Mouse (Mus musculus) forebrain, embryonic 11.5 days (tissue): ENCODE measurements around the gene Oas1f. TPM values are rescaled to one million over a fixed set of nuclear protein-coding genes. Genes with fewer than 3 reads are reported as not detected.
"Not testable (repeated sequence)": the region's sequence is repeated elsewhere in the genome, so short reads cannot be mapped to it uniquely, and the experiment has no call there.

Experiments
- ATAC-seq: fragments of 200-750 bp; cut with Nextera tagmentation; replicated peaks from 2 replicates; pipeline ENCODE4 v1.8.0; 2017; ENCODE audit warnings: moderate TSS enrichment; ENCODE audit not compliant: low FRiP score
- DNase-seq: peaks from one replicate; pipeline ENCODE4 v3.0.0-alpha.2; 2017; ENCODE audit warnings: low spot score
- H3K27ac ChIP-seq: fragments of 300-500 bp; sonication (generic); 2 replicates; pipeline ENCODE4 v1.5.1; 2014; ENCODE audit warnings: low read depth, low read length
- H3K27me3 ChIP-seq: fragments of 300-500 bp; sonication (generic); 2 replicates; pipeline ENCODE4 v1.6.1; 2014; ENCODE audit warnings: mild to moderate bottlenecking, low read length, mixed read lengths; ENCODE audit not compliant: control insufficient read depth, insufficient read depth
- H3K36me3 ChIP-seq: fragments of 300-500 bp; sonication (generic); 2 replicates; pipeline ENCODE4 v1.6.1; 2014; ENCODE audit warnings: mild to moderate bottlenecking, low read length, moderate library complexity, mixed read lengths; ENCODE audit not compliant: control insufficient read depth, insufficient read depth
- H3K4me1 ChIP-seq: fragments of 300-500 bp; sonication (generic); replicated peaks from 2 replicates; pipeline ENCODE4 v1.6.1; 2014; ENCODE audit warnings: low read length, mixed read lengths; ENCODE audit not compliant: control insufficient read depth, insufficient read depth
- H3K4me2 ChIP-seq: fragments of 300-500 bp; sonication (generic); 2 replicates; pipeline ENCODE4 v1.6.1; 2014; ENCODE audit warnings: low read depth, mild to moderate bottlenecking, low read length, moderate library complexity, mixed read lengths; ENCODE audit not compliant: severe bottlenecking
- H3K4me3 ChIP-seq: fragments of 300-500 bp; sonication (generic); 2 replicates; pipeline ENCODE4 v1.5.1; 2014; ENCODE audit warnings: low read depth, low read length
- H3K9ac ChIP-seq: fragments of 300-500 bp; sonication (generic); 2 replicates; pipeline ENCODE4 v1.6.1; 2014; ENCODE audit warnings: low read length
- H3K9me3 ChIP-seq: fragments of 300-500 bp; sonication (generic); 2 replicates; pipeline ENCODE4 v1.6.1; 2016; ENCODE audit warnings: low read length, mixed read lengths; ENCODE audit not compliant: control insufficient read depth
- WGBS: fragments of 180-500 bp; shearing (Covaris S2); extraction: QIAGEN DNeasy Blood & Tissue Kit; methylation state at CpG from one replicate; pipeline ENCODE4 v1.1.7; 2014; 5-methylcytosine and 5-hydroxymethylcytosine counted together
- microRNA-seq: library from miRNA; unstranded; fragments of <30 nt; microRNA quantifications from one replicate; pipeline ENCODE4, GENCODE M21; 2016; ENCODE audit not compliant: insufficient number of aligned reads
- polyA plus RNA-seq: library from polyadenylated mRNA; unstranded; fragments of >200 nt; fragmentation: Nextera tagmentation; extraction: Ambion mirVana; gene quantifications from 2 replicates; pipeline ENCODE4 v1.2.1, GENCODE M21; 2014

Gene Oas1f
- polyA plus RNA-seq, 1 experiment from 2014 or later: not detected

DNA sequence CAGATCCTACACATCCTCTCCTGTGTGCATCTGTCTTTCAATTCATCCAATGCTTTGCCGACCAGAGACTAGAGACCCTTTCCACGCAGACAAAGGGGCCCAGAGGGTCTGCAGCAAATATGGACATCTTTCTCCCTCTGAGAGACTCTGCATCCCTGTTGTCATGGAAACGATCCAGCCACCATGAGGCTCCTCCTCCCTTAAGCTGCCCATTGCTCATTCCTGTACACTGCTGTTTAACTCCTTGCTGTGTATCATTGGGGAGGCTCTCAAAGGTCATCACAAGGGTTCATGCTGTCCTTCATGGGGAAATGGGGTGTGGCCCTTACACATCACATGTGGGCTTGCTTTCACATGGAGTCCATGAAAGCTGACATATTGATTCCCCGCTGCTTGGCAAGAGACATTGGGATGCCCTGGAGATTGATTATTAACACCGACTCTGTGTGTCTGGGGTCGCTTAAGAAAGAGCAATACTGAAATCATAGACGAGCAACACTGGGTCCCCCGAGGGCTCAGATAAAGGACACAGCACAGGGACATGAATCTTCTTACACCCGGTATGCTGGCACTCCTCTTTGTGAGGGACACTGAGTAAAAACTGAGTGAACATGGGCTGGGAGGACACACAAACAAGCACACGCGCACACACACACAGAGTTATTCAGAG lies 48.2 kb downstream of the Oas1f start:
- no peak for ATAC-seq
- Histone ChIP-seq H3K9ac (no peak overlapping the region), H3K27ac (no peak overlapping the region), H3K4me3 (no peak overlapping the region), H3K9me3 (no peaks in the 10 kb centered on the region), H3K27me3 (no peaks in the 10 kb centered on the region), H3K4me2 (no peak overlapping the region), H3K36me3 (no peaks in the 10 kb centered on the region), H3K4me1 (no peaks in the 10 kb centered on the region)
- peak; percentile 13 for DNase-seq
- WGBS: 87% methylated on average over 11 of the region's 11 CpGs

DNA sequence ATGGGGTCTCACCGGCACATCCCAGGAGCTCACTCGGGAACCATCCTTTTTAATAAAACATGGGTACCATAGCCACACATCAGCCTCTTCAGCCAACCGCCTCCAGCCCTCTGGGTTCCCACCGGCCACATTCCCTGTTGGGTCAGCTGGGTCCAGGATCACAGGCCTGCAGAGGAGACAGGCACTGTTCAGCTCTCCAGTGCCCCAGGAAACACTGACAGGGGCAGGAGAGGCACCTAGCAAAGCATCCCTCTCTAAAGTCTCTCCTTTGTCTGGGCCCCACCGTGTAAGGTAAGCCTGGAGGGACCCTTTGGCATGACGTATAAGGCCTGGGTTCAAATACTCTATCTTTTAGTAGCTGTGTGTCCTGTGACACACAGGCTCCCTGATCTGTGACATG lies 51.1 kb downstream of the Oas1f start:
- no peaks in the 10 kb centered on the region for H3K27me3 ChIP-seq
- H3K4me3 ChIP-seq: no peak overlapping the region
- no peak overlapping the region for H3K9ac ChIP-seq
- no peak overlapping the region for H3K27ac ChIP-seq
- H3K4me2 ChIP-seq: no peak overlapping the region
- peak; percentile 20 for DNase-seq
- no peaks in the 10 kb centered on the region for H3K36me3 ChIP-seq
- 93% methylated on average over 6 of the region's 6 CpGs for WGBS
- H3K4me1 ChIP-seq: no peaks in the 10 kb centered on the region
- ATAC-seq: no peak
- no peaks in the 10 kb centered on the region for H3K9me3 ChIP-seq

DNA sequence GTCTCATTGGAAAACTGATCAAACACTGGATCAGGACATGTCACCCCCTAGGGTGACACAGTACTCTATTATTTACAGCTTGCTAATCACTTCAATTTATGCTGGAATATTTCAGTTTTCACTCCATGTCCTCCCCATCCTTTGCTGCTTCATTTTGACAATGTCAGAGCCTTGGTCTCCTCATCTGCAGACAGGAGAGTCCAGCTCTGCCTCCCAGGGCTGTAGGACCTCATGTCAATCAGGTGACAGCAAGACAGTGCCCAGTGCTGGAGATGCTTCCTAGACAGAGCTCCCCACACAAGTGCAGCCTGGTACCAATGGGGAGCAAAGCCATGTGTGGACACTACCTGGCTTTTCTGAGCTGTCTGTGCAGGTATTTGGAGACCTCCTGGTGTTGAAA lies 51.6 kb downstream of the Oas1f start:
- DNase-seq (peak; percentile 41), ATAC-seq (no peak)
- no peaks in the 10 kb centered on the region for H3K4me1 ChIP-seq
- H3K4me3 ChIP-seq: no peak overlapping the region
- no peak overlapping the region for H3K9ac ChIP-seq
- H3K27ac ChIP-seq: no peak overlapping the region
- no peaks in the 10 kb centered on the region for H3K27me3 ChIP-seq
- H3K36me3 ChIP-seq: no peaks in the 10 kb centered on the region
- H3K4me2 ChIP-seq: no peak overlapping the region
- H3K9me3 ChIP-seq: no peaks in the 10 kb centered on the region

DNA sequence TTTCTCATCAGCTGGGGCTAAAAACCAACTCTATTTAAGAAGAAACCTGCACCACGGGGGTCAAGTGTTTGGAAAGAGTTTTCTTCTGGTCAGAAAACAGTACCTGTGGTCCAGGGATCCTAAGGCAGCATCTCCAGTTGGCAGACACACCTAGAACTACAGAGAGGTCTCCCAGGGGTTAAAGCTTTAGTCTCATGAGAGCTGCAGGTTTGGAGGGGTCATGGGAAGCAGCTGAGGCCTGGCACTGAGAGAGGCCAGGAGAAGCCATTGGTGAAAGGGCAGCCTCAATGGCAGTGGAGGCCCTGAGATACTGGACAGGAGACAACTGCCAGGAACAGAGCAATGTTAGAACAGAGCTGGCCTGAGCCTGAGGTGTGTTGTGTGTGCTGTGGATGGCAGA lies 53.5 kb downstream of the Oas1f start:
- no peaks in the 10 kb centered on the region for H3K9me3 ChIP-seq
- no peaks in the 10 kb centered on the region for H3K27me3 ChIP-seq
- H3K27ac ChIP-seq: no peak overlapping the region
- no peak for ATAC-seq
- 56% methylated on average over 1 of the region's 1 CpGs for WGBS
- peak; percentile 18 for DNase-seq
- H3K4me3 ChIP-seq: no peak overlapping the region
- H3K4me1 ChIP-seq: no peaks in the 10 kb centered on the region
- no peaks in the 10 kb centered on the region for H3K36me3 ChIP-seq
- no peak overlapping the region for H3K9ac ChIP-seq
- no peak overlapping the region for H3K4me2 ChIP-seq

DNA sequence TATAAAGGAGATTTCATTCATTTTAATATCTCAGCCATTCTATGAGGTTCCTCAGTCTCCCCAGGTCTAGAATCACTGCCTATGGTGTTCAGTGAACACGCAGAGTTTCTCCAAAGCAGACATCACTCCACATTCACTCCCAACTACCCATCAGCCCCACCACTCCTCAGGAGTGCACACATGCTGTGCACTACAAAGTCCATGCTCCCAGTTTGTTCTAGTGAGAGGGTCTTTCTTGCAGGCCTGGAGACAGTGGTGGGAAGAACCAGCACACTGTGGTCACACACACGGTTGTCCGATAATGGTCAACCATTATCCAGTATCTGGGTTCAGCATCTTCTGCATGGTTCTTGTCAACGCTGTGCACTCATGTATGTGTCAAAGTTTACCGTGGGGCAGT lies 54.9 kb downstream of the Oas1f start:
- no peaks in the 10 kb centered on the region for H3K9me3 ChIP-seq
- no peaks in the 10 kb centered on the region for H3K4me1 ChIP-seq
- ATAC-seq: no peak
- H3K9ac ChIP-seq: no peak overlapping the region
- no peaks in the 10 kb centered on the region for H3K36me3 ChIP-seq
- H3K27ac ChIP-seq: no peak overlapping the region
- no peak overlapping the region for H3K4me3 ChIP-seq
- WGBS: 96% methylated on average over 5 of the region's 5 CpGs
- DNase-seq: peak; percentile 19
- H3K4me2 ChIP-seq: no peak overlapping the region
- no peaks in the 10 kb centered on the region for H3K27me3 ChIP-seq

DNA sequence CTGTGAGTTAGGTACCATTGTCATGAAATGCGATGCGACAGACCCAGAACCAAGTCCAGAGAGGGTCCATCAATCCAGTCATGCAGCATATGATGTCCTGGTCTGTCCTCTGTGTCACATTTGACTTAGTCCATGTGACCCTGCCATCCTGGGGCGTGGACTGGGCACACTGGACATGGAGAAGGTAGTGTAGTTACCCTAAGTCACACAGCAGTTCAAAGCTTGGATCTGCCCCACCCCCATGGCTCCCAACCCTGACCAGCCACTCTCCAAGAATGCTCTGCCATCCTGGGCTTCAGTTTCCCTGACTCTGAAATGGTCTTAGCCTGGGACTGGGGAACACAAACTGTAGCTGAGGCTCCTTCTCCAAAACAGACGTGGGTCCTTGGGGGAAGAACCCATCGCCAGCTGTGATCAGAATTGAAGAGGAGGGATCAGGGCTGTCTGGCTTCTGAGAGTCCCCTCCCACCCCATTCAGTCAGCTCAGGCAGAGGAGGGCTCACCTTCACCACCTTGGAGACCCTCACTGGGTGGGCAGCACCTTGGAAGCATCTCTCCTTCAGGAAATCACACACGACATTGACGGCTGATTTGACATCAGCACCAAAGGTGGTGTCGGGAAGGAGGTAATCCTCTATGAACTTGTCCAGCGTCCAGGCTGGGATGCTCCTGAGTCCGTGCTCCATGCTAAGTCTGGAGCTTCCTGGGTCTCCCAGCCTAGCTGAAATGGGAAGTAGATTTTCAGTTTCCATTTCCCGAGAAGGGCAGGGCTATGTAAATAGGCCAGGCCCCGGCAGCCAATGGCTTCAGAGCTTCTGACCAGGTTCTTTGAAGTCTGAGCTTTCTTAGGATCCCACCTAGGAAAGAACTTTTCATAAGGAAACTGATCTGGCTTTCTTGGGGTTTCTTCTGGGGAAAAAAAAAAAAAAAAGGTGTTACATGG lies 59.9 kb downstream of the Oas1f start, which contains the start of gene Oas1a:
Gene Oas1a (minus strand): TSS at position 731 of the 943 bp plus-strand sequence.
- H3K4me3 ChIP-seq, H3K4me1 ChIP-seq, H3K4me2 ChIP-seq, ATAC-seq, H3K27ac ChIP-seq, H3K9me3 ChIP-seq, H3K36me3 ChIP-seq, H3K27me3 ChIP-seq, H3K9ac ChIP-seq: not testable (repeated sequence)
- WGBS: 41% methylated on average over 8 of the region's 12 CpGs
- DNase-seq: peak; percentile 44

Small RNAs within 50 kb of the gene (microRNA-seq; reads per million reads assigned to microRNA genes)
- gene Gm22907: not detected

Other genes with a start within 250 kb of the Oas1f start
- gene Rita1, start 234.8 kb upstream of the Oas1f start, polyA plus RNA-seq: 10.2 and 10.6 TPM in 2 replicates
- 45.2 and 45.7 TPM in 2 replicates for gene Ddx54, start 234.6 kb upstream of the Oas1f start, polyA plus RNA-seq
- not detected in 2 replicates for gene Cfap73, start 213.1 kb upstream of the Oas1f start, polyA plus RNA-seq
- gene Rasal1, start 198.6 kb upstream of the Oas1f start, polyA plus RNA-seq: not detected in 2 replicates
- gene Dtx1, start 135.4 kb upstream of the Oas1f start, polyA plus RNA-seq: 6.4 and 6.6 TPM in 2 replicates
- 0.15 TPM in 1 of 2 replicates, not detected in the other for gene Oas2, start 97.5 kb upstream of the Oas1f start, polyA plus RNA-seq
- gene Oas3, start 69.7 kb upstream of the Oas1f start, polyA plus RNA-seq: 0.12 and 0.27 TPM in 2 replicates
- gene Oas1e, start 51.8 kb upstream of the Oas1f start, polyA plus RNA-seq: not detected in 2 replicates
- gene Oas1c, start 34.9 kb upstream of the Oas1f start, polyA plus RNA-seq: 0.36 TPM in 1 of 2 replicates, not detected in the other
- not detected in 2 replicates for gene Oas1h, start 14.1 kb downstream of the Oas1f start, polyA plus RNA-seq
- not detected in 2 replicates for gene Oas1g, start 40.2 kb downstream of the Oas1f start, polyA plus RNA-seq
- gene Oas1a, start 60.2 kb downstream of the Oas1f start, polyA plus RNA-seq: 0.35 and 0.60 TPM in 2 replicates
- gene Oas1d, start 67.2 kb downstream of the Oas1f start, polyA plus RNA-seq: not detected in 2 replicates
- 2.1 and 2.2 TPM in 2 replicates for gene Rph3a, start 162.7 kb downstream of the Oas1f start, polyA plus RNA-seq